ENCODE assay signal across 8 mouse cellular contexts in the genomic region with DNA sequence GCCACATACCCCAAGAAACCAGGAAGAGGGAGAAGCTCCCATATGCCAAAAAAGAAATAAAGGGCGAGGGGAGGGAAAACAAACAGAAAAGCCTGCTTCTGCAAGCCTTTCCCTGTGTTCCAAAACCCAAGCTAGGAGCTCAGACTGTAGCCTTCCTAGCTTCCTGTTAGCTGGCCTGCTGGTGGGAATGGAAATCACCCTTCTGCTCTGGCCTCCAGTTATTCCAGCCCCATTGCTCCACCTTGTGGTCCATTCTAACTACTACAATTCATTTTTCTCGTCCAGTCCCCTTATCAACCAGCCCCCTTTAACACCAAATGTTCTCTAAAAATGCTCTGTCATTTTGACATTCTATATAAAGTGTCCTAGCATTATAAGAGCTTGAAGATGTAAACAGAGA. TPM values are rescaled to one million over a fixed set of nuclear protein-coding genes. Genes with fewer than 3 reads are reported as not detected.
DNase-seq lines count a peak whose midpoint lies in the region; ATAC-seq and TF ChIP-seq lines count a peak whose summit lies in the region.

No protein-coding gene starts in this region.

- peak; percentile 42 for ATAC-seq in frontal cortex, adult (ENCODE audit: low TSS enrichment)
- peak; percentile 80 for ATAC-seq in hindbrain, postnatal 0 days
- peak; percentile 54; the same call in 1 of the 2 replicates for ATAC-seq in midbrain, embryonic 11.5 days (ENCODE audit: low FRiP score)

- H3K4me3 ChIP-seq in cerebellum, adult 2 months (replicated peaks; ENCODE audit: insufficient read depth, low read depth, low read length): no peak overlapping the region
- H3K4me3 ChIP-seq in hindbrain, postnatal 0 days (ENCODE audit: low read length): no peak overlapping the region
- no peak overlapping the region for H3K4me3 ChIP-seq in midbrain, embryonic 11.5 days (ENCODE audit: low read depth, low read length)
- no peak overlapping the region for H3K4me3 ChIP-seq in testis, adult 2 months (ENCODE audit: control insufficient read depth, low read depth, low read length)

- H3K27ac ChIP-seq in cerebellum, adult 2 months (ENCODE audit: insufficient read depth, low read length): no peak overlapping the region
- no peak overlapping the region for H3K27ac ChIP-seq in hindbrain, postnatal 0 days
- H3K27ac ChIP-seq in midbrain, embryonic 11.5 days (ENCODE audit: low read depth, low read length): no peak overlapping the region
- H3K27ac ChIP-seq in testis, adult 2 months (ENCODE audit: control insufficient read depth, insufficient read depth, low read depth, low read length): no peak overlapping the region

- WGBS in cerebellum, adult 2 months: 8% methylated on average over 2 of the region's 2 CpGs
- 0% methylated on average over 2 of the region's 2 CpGs for WGBS in hindbrain, postnatal 0 days
- 0% methylated on average over 2 of the region's 2 CpGs for WGBS in midbrain, embryonic 11.5 days

- TF ChIP-seq POLR2A in cerebellum, adult 2 months (IDR thresholded peaks at IDR 0.05; ENCODE audit: borderline replicate concordance, insufficient read depth, low read length): no peak
- no peak for TF ChIP-seq POLR2A in testis, adult 2 months (IDR thresholded peaks at IDR 0.05; ENCODE audit: control insufficient read depth, low read depth, low read length)

- H3K4me2 ChIP-seq in hindbrain, postnatal 0 days (ENCODE audit: low read depth, low read length): no peak overlapping the region
- no peak overlapping the region for H3K4me2 ChIP-seq in midbrain, embryonic 11.5 days

- no peaks in the 10 kb centered on the region for H3K27me3 ChIP-seq in cerebellum, adult 2 months (ENCODE audit: control insufficient read depth, insufficient read depth, low read length)
- no peaks in the 10 kb centered on the region; the same call in 1 of the 2 replicates for H3K27me3 ChIP-seq in hindbrain, postnatal 0 days (ENCODE audit: insufficient read depth, low read length)
- no peaks in the 10 kb centered on the region for H3K27me3 ChIP-seq in midbrain, embryonic 11.5 days (ENCODE audit: control insufficient read depth, insufficient read depth, low read length)
- H3K27me3 ChIP-seq in testis, adult 2 months (ENCODE audit: control insufficient read depth, insufficient read depth, low read length): no peaks in the 10 kb centered on the region

- H3K36me3 ChIP-seq in hindbrain, postnatal 0 days (ENCODE audit: insufficient read depth, low read length): no peaks in the 10 kb centered on the region
- no peaks in the 10 kb centered on the region for H3K36me3 ChIP-seq in midbrain, embryonic 11.5 days (ENCODE audit: control insufficient read depth, insufficient read depth, low read length)
- H3K36me3 ChIP-seq in testis, adult 2 months (ENCODE audit: control insufficient read depth, insufficient read depth, low read length): no peaks in the 10 kb centered on the region

- peak; percentile 95 for TF ChIP-seq CTCF in cerebellum, adult 2 months (IDR thresholded peaks at IDR 0.05; ENCODE audit: borderline replicate concordance, insufficient read depth, low read depth, low read length)
- TF ChIP-seq CTCF in hindbrain, postnatal 0 days (IDR thresholded peaks at IDR 0.05; ENCODE audit: low read depth): peak; percentile 95
- TF ChIP-seq CTCF in testis, adult 2 months (IDR thresholded peaks at IDR 0.05; ENCODE audit: control insufficient read depth, insufficient read depth, insufficient replicate concordance, low read depth, low read length): peak; percentile 48; the same call in 1 of the 2 replicates

- DNase-seq in ovary, postnatal 36 days (ENCODE audit: low spot score): peak; percentile 19
- DNase-seq in ovary, adult 18-20 months (ENCODE audit: low spot score): no peak
- DNase-seq in cerebellum, adult 2 months: peak; percentile 69 to 80
- DNase-seq in hindbrain, postnatal 0 days (ENCODE audit: low spot score): peak; percentile 87
- DNase-seq in layer of hippocampus, postnatal 36 days: peak; percentile 51 to 64
- DNase-seq in midbrain, embryonic 11.5 days (ENCODE audit: low spot score, missing footprints): peak; percentile 96

- no peak overlapping the region for H3K9ac ChIP-seq in hindbrain, postnatal 0 days (replicated peaks; ENCODE audit: low read length)
- no peak overlapping the region for H3K9ac ChIP-seq in midbrain, embryonic 11.5 days (ENCODE audit: low read length)

- no peaks in the 10 kb centered on the region for H3K9me3 ChIP-seq in hindbrain, postnatal 0 days (ENCODE audit: low read length)
- no peaks in the 10 kb centered on the region for H3K9me3 ChIP-seq in midbrain, embryonic 11.5 days (ENCODE audit: control insufficient read depth, low read length)

- H3K4me1 ChIP-seq in cerebellum, adult 2 months (ENCODE audit: control insufficient read depth, insufficient read depth, low read length): peaks cover 16% of the 10 kb centered on the region
- H3K4me1 ChIP-seq in hindbrain, postnatal 0 days (ENCODE audit: insufficient read depth, low read length): 0 out of 2 replicates have a peak, but pooled peaks cover 4% of the 10 kb centered on the region
- peaks cover 8% of the 10 kb centered on the region; the same call in 1 of the 2 replicates for H3K4me1 ChIP-seq in midbrain, embryonic 11.5 days (ENCODE audit: control insufficient read depth, insufficient read depth, low read length)
- H3K4me1 ChIP-seq in testis, adult 2 months (ENCODE audit: control insufficient read depth, insufficient read depth, low read length): no peaks in the 10 kb centered on the region

RNA-seq across cellular contexts. Expression of a gene that starts 20.9 kb away (rescaled TPM):
- 44.3 and 50.8 TPM in 2 replicates for polyA plus RNA-seq in cerebellum, adult 2 months (2012; rRNA removed)
- total RNA-seq in hindbrain, postnatal 0 days (2014; rRNA removed): 33.8 and 37.6 TPM in 2 replicates
- 28.9 and 32.6 TPM in 2 replicates for polyA plus RNA-seq in hindbrain, postnatal 0 days (2015; fragmentation: Nextera tagmentation; extraction: Ambion mirVana)
- total RNA-seq in layer of hippocampus, postnatal 36 days (2021): 10 to 100 TPM; 42.5 to 43.2 TPM
- polyA plus RNA-seq in midbrain, embryonic 11.5 days (2014; fragmentation: Nextera tagmentation; extraction: Ambion mirVana): 170 and 171 TPM in 2 replicates
- polyA plus RNA-seq in testis, adult 2 months (2012; rRNA removed): 30.0 and 34.1 TPM in 2 replicates
